Mouse (Mus musculus): ENCODE measurements around the gene Iqcf6.

DNA sequence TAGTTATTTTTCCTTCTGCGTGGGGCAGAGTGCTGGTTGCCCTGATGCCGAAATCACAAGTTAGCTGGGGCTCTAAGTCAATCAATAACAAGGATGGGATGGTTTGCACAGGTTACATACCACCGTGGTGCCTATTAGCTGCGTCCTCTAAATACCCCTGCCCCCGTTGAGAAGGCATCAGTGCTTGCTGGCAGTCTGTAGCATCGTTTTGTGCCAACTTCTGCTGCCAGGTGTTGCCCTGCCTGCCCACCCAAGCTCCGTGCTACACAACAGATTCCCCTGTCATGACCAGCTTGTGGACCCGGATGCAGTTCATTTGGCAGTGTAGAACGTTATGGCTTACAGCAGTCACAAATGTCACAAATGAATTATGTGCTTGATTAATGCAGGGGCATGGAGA is 10.1 kb upstream of the Iqcf6 start:
- TF ChIP-seq CTCF (IDR thresholded peaks at IDR 0.05; ENCODE audit: borderline replicate concordance, control insufficient read depth, extremely low read depth, insufficient read depth, low read length, poor library complexity): no peak
- TF ChIP-seq POLR2A (IDR thresholded peaks at IDR 0.05; ENCODE audit: control insufficient read depth, extremely low read depth, insufficient read depth, low read length, poor library complexity): no peak

Data from thymus, adult 2 months (tissue).